Mouse (Mus musculus) gonadal fat pad, adult 2 months (tissue): ENCODE data around the gene Polr3e. TPM values are rescaled to one million over a fixed set of nuclear protein-coding genes. Genes with fewer than 3 reads are reported as not detected.
A peak's percentile ranks its signal among the peaks of the same experiment; 100 is the strongest.

Experiments used
- DNase-seq: peaks from one replicate; pipeline ENCODE4 v3.0.0-alpha.2; 2012; ENCODE audit warnings: low read depth
- polyA plus RNA-seq: library from polyadenylated mRNA; depleted of rRNA; stranded (reverse); fragments of >200 nt; gene quantifications from 2 replicates; pipeline ENCODE4 v1.2.3, GENCODE M21; 2012; rRNA removed

Polr3e gene
- polyA plus RNA-seq = 27.2 and 27.4 TPM in 2 replicates

DNA sequence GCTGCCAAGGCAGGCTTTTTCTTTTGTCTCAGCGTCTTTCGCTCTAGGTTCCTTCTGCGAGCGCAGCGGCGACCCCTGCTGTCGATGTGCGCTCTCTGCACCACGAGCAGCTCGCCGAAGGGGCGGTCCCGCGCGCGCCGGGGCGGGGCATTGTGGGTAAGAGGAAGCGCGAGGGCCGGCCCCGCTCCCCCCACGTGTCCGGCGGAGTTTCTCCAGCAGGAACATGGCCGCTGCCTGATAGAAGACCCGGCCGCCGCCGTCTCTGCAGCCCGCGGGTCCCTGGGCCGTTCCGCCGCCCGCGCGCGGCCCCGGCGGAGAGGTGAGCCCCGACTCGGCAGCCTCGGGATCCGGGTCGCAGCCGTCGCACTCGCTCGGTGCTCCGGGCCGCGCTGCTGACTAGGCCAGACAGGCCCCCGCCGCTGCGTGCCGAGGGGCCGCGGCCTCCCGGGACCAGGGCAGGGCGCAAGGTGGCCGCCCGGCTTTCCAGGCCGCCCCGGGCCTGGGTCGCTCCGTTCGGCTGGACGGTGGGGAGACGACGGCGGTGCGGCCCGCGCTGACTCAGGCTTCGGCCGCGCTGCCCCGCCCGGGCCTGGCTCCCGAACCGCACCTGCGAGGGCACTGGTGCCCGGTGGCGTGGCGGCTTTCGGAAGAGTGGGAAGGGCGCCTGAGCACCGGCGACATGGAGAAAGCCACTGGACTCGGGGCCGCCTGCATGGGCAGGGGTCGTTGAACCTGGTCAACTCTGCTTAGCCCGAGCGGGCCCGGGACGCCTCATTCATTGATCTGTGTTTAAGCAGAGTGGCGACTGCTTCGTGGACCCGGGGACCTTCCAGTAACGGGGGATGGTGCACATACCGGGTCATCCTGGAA is at the start of gene Polr3e:
TSS of gene Polr3e (plus strand) at position 153 of the 870 bp plus-strand sequence.
- DNase-seq = peak; percentile 61

GRCm38 (mm10) chr7:120869883-120870282 is 47.7 kb upstream of the Polr3e start:
- DNase-seq = no peak

GRCm38 (mm10) chr7:120870431-120871008 is 47.0 kb upstream of the Polr3e start:
- no peak for DNase-seq

GRCm38 (mm10) chr7:120873083-120873482 is 44.5 kb upstream of the Polr3e start:
- no peak for DNase-seq

GRCm38 (mm10) chr7:120874021-120874420 is 43.5 kb upstream of the Polr3e start:
- DNase-seq = no peak

GRCm38 (mm10) chr7:120874764-120875539 is 42.6 kb upstream of the Polr3e start:
- no peak for DNase-seq

GRCm38 (mm10) chr7:120875540-120876388 is 41.8 kb upstream of the Polr3e start:
- no peak for DNase-seq

DNA sequence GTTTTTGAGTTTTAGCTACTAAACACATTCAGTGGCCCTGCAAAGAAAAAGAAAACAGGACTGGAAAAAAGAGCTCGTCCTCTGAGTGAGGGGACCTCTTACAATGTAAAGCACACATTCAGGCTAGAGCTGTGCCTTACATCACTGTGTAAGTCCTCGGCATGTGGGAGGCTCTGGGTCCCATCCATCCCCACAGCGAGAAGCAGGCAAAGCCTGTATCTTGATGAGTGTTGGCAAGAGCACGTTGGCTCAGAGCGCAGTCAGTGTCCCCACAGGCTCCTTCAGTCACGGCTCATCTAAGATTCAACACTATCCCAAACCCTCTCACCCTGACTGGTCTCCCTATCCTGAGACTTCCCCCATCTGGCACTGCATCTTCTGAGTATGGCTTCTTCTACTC is 39.3 kb upstream of the Polr3e start:
- DNase-seq = no peak

DNA sequence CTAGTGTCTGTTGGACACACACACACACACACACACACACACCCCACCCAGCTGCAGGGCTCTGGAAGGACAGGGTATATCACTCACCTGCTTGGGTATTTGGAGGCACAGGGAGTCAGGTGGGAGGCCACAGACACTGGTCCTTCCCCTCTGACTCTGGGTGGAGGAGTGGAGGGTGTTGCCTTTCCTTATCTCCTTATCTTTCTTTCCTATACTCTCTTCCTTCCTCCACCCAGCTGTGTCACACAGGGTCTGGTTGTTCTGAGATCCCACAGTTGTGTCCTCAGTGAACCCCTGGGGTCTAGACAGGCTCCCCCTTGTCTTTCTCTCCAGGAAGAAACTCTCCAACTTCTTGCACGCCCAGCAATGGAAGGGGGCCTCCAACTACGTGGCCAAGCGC is 37.6 kb upstream of the Polr3e start:
- no peak for DNase-seq

DNA sequence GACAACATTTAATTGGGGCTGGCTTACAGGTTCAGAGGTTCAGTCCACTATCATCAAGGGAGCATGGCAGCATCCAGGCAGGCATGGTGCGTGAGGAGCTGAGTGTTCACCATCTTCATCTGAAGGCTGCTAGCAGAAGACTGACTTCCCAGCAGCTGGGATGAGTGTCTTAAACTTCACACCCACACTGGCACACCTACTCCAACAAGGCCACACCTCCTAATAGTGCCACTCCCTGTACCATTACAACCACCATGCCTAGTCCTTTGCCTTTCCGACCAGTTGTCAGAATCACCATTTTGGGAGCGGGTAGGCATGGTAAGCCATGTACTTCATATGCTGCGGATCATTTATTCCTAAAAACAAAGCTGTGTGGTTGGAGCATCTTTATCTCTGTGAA is 36.8 kb upstream of the Polr3e start:
- DNase-seq = no peak

GRCm38 (mm10) chr7:120881451-120881850 is 36.1 kb upstream of the Polr3e start:
- no peak for DNase-seq

DNA sequence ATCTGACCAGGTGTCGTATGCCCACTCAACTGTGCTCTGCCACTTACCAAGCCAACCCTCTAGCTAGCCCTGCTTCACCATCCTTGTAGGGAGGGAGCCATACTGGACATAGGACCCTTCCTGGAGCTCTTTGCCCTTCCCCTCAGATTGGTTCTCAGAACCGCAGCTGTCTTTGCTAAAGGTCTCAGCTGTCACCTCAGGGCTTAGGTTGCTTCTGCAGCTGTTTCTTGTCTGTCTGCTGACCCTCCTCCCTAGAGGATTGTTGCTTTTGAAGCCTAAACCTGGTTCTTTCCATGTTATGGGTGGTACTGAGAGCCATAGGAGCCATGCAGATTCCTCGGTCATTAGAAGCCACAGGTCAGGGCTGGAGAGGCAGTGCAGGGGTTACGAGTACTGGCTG is 34.9 kb upstream of the Polr3e start:
- no peak for DNase-seq

DNA sequence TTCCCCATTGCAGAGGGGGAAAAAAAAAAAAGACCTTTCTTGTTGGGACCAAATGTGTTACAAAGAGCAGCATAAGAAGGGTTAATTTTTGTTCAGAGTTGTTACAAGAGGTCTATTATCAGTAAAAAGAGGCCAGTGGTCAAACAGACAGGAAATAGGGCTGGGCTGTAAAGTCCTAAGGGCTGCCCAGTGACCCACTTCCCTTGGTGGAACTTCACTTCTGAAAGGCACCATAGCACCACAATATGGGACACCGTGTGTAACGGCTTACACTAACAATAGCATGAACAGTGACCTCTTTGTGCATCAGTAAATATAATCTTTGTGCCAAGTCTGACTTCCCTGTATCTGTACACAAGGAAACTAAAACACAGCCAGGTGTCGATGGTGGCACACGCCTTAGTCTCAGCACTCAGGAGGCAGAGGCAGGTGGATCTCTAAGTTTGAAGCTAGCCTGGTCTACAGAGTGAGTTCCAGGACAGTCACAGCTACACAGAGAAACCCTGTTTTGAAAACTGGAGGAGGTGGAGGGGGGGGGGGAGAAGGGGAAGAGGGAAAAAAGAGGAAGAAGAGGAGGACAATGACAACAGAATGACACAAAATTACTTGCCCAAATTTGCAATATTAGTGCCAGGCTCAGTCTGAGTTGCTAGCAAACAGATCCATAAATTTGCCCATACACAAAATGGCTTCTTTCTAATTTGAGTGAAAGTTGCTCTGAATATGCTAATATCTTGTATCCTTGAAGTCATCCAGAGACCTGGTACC is 33.8 kb upstream of the Polr3e start:
- no peak for DNase-seq

GRCm38 (mm10) chr7:120884746-120885145 is 32.8 kb upstream of the Polr3e start:
- DNase-seq = no peak

DNA sequence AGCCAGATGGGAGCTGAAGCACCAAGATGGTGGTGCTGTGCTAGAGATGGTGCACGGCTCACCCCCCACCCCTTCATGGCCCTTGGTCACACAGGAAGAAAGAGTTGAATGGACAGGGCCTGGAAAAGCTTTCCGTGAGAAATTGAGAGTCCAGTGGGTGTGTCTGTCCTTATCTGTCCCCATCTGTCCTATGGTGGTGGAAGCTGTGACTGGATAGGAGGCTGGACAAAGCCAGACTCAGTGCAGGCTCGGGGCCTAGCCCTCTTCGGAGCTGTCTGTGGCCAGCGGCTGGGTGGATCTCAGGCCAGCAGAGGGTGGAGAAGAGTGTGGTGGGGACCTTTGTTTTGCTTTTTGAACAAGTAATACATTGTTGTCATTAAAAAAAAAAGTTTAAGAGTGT is 24.4 kb upstream of the Polr3e start:
- DNase-seq = no peak

DNA sequence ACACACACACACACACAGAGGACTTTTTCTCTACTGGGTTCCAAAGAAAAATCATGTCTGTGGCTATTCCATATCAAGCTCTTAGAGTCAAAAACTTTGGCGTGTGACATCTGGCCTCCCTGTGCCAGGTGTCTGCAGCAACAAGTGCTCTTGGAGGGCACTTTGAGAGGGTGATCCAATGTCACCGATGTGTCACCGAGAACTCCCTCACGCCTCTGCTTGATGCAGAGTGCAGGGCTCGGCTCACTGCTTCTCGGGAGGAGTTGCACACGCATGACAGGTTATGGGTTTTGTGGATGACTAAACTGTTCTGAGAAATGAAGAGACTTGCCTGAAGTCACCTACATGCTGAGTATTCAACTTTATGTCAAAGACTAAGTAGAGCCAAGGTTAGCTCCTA is 20.5 kb upstream of the Polr3e start:
- DNase-seq = no peak

DNA sequence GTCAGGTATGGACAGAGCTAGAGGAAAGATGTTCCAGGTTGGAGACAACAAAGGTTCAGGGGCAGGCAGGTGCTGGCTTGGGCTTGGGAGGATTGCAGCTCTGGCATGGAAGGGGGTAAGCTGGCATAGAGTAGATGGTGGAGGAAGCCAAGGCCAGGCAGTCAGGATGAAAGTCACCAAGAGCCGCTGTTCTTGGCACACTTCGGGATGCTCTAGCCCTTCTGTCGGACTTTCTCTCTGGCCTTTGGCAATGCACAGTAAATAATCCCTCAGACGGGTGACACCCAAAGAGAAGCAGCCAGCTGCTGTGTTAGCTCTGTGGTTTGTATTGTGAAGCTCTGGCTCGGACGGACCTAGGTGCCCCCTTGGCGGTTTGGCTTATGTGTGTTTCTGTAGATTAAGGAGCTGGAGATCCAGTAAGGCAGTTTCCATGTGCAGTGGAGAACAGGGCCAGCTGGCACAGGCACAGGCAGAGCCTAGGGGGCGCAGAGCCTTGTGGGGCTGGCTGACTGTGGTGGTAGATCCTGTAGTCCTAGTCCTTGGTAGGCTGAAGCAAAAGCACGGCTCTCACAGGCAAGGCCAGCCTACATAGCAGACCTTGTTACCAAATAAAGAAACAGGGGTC is 19.7 kb upstream of the Polr3e start:
- peak; percentile 90 for DNase-seq

DNA sequence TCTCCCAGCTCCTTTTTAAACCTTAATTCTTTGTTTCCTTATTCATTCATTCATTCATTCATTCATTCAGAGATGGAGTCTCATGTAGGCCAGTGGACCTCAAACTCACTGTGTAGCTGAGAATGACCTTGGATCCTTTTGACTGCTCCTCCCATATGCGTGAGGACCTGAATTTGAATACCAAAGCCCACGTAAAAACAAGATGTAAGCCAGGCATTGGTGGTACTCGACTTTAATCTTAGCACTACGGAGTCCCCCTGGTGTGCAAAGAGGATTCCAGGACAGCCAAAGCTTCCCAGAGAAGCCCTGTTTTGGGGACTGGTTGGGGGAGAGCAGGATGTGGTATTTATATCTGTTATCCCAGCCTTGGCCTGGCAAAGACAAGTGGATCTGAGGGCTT is 17.4 kb upstream of the Polr3e start:
- no peak for DNase-seq

DNA sequence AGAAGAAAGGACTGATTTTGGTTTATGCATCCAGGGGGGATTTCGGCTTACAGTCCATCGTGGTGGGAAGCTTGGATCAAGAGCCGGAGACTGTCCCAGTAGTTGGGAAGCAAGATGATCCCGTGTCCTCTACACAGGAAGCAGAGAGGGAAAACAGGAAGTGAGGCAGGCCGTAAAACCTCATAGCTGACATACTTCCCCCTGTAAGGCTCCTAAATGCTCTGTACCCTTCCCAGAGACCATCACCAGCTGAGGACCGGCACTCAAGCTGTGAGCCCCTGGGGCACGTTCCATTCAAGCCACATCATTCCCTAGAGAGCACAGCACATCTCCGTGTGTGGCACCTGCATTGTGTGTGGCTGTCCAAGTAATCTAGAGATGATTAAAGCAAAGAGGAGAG is 15.8 kb upstream of the Polr3e start:
- no peak for DNase-seq

- no peak for DNase-seq
These were observed 14.6 kb upstream of the Polr3e start for GRCm38 (mm10) chr7:120902931-120903330.
